Mouse (Mus musculus) MEL (cell line): ENCODE measurements around the gene Gm26602. TPM values are rescaled to one million over a fixed set of nuclear protein-coding genes. Genes with fewer than 3 reads are reported as not detected.

Experiments used
- DNase-seq: peaks from one replicate; pipeline ENCODE4 v3.0.0; 2011; ENCODE audit warnings: low read depth, low spot score
- H3K27ac ChIP-seq: 2 replicates; pipeline ENCODE4 v1.5.1; 2012; ENCODE audit warnings: low read depth, mild to moderate bottlenecking, control low read depth, low read length, moderate library complexity; ENCODE audit not compliant: control insufficient read depth
- H3K27me3 ChIP-seq, 2 experiments: fragments of 150-350 bp in 1 of 2; sonication (generic) in 1 of 2; 2 replicates each; pipeline ENCODE4 v1.6.1; 2012; ENCODE audit warnings: low read length in 2 of 2, mild to moderate bottlenecking in 2 of 2, improper control_type of control experiment in 1 of 2, moderate library complexity in 1 of 2; ENCODE audit not compliant: insufficient read depth in 2 of 2, control insufficient read depth in 1 of 2
- H3K36me3 ChIP-seq, 2 experiments: 2 replicates each; pipeline ENCODE4 v1.6.1; 2012 to 2014; ENCODE audit warnings: low read length in 2 of 2, improper control_type of control experiment in 1 of 2, inconsistent platforms in 1 of 2, mild to moderate bottlenecking in 1 of 2; ENCODE audit not compliant: insufficient read depth in 2 of 2, control insufficient read depth in 1 of 2
- H3K4me1 ChIP-seq, 2 experiments: fragments of 150-350 bp in 1 of 2; sonication (generic) in 1 of 2; 2 replicates each; pipeline ENCODE4 v1.6.1; 2012; ENCODE audit warnings: low read length in 2 of 2, improper control_type of control experiment in 1 of 2, mild to moderate bottlenecking in 1 of 2; ENCODE audit not compliant: insufficient read depth in 2 of 2, control insufficient read depth in 1 of 2
- H3K4me3 ChIP-seq, 2 experiments: fragments of 150-350 bp in 1 of 2; sonication (generic) in 1 of 2; 2 replicates each; pipeline ENCODE4 v1.5.1; 2012; ENCODE audit warnings: low read depth in 2 of 2, low read length in 2 of 2, mild to moderate bottlenecking in 2 of 2, moderate library complexity in 2 of 2, control low read depth in 1 of 2, improper control_type of control experiment in 1 of 2; ENCODE audit not compliant: control insufficient read depth in 1 of 2, insufficient read depth in 1 of 2
- H3K79me2 ChIP-seq: 2 replicates; pipeline ENCODE4 v1.6.1; 2012; ENCODE audit warnings: mild to moderate bottlenecking, low read length, moderate library complexity; ENCODE audit not compliant: control insufficient read depth, poor library complexity, insufficient read depth
- H3K9ac ChIP-seq: 2 replicates; pipeline ENCODE4 v1.6.1; 2012; ENCODE audit warnings: low read depth, mild to moderate bottlenecking, control low read depth, low read length, moderate library complexity; ENCODE audit not compliant: control insufficient read depth, poor library complexity, severe bottlenecking
- H3K9me3 ChIP-seq: fragments of 150-350 bp; sonication (generic); replicated peaks from 2 replicates; pipeline ENCODE4 v1.6.1; 2012; ENCODE audit warnings: mild to moderate bottlenecking, low read length, improper control_type of control experiment, moderate library complexity; ENCODE audit not compliant: insufficient read depth
- BHLHE40 ChIP-seq: IDR thresholded peaks from 2 replicates; pipeline ENCODE4 v1.6.1; 2012; ENCODE audit warnings: low read depth, mild to moderate bottlenecking, inconsistent platforms, low read length, improper control_type of control experiment, borderline replicate concordance
- CHD1 ChIP-seq: IDR thresholded peaks from 2 replicates; pipeline ENCODE4 v1.6.1; 2012; ENCODE audit warnings: low read depth, mild to moderate bottlenecking, inconsistent platforms, low read length, improper control_type of control experiment
- GABPA ChIP-seq: IDR thresholded peaks from 2 replicates; pipeline ENCODE4 v1.6.1; 2012; ENCODE audit warnings: low read depth, mild to moderate bottlenecking, inconsistent platforms, low read length, improper control_type of control experiment, moderate library complexity
- JUND ChIP-seq: IDR thresholded peaks from 2 replicates; pipeline ENCODE4 v1.6.1; 2011; ENCODE audit warnings: low read depth, mild to moderate bottlenecking, improper control_type of control experiment, low read length
- KAT2A ChIP-seq: conservative IDR thresholded peaks from 2 replicates; pipeline ENCODE4 v1.6.1; 2012; ENCODE audit warnings: low read depth, low read length, improper control_type of control experiment, inconsistent platforms
- MAFK ChIP-seq: IDR thresholded peaks from 2 replicates; pipeline ENCODE4 v1.6.1; 2011; ENCODE audit warnings: low read depth, mild to moderate bottlenecking, low read length, improper control_type of control experiment, borderline replicate concordance
- MAX ChIP-seq: IDR thresholded peaks from 2 replicates; pipeline ENCODE4 v1.6.1; 2011; ENCODE audit warnings: low read length, improper control_type of control experiment
- MAZ ChIP-seq: IDR thresholded peaks from 2 replicates; pipeline ENCODE4 v1.6.1; 2012; ENCODE audit warnings: low read depth, mild to moderate bottlenecking, inconsistent platforms, low read length, improper control_type of control experiment
- MXI1 ChIP-seq: IDR thresholded peaks from 2 replicates; pipeline ENCODE4 v1.6.1; 2011; ENCODE audit warnings: mild to moderate bottlenecking, low read depth, low read length, improper control_type of control experiment
- MYB ChIP-seq: IDR thresholded peaks from 2 replicates; pipeline ENCODE4 v1.6.1; 2011; ENCODE audit warnings: mild to moderate bottlenecking, low read depth, low read length, improper control_type of control experiment
- POLR2A ChIP-seq, 2 experiments: IDR thresholded peaks; 2 replicates each; pipeline ENCODE4 v1.6.1; 2011 to 2012; ENCODE audit warnings: low read length in 2 of 2, mild to moderate bottlenecking in 2 of 2, control low read depth in 1 of 2, improper control_type of control experiment in 1 of 2, low read depth in 1 of 2, moderate library complexity in 1 of 2; ENCODE audit not compliant: control insufficient read depth in 1 of 2, insufficient read depth in 1 of 2, poor library complexity in 1 of 2
- POLR2AphosphoS5 ChIP-seq: IDR thresholded peaks from 2 replicates; pipeline ENCODE4 v1.6.1; 2012; ENCODE audit warnings: low read depth, borderline replicate concordance, mild to moderate bottlenecking, inconsistent platforms, low read length, moderate library complexity, mixed read lengths
- SIN3A ChIP-seq: IDR thresholded peaks from 2 replicates; pipeline ENCODE4 v1.6.1; 2012; ENCODE audit warnings: low read length, improper control_type of control experiment, inconsistent platforms
- TAL1 ChIP-seq: IDR thresholded peaks from 2 replicates; pipeline ENCODE4 v1.6.1; 2012; ENCODE audit warnings: mild to moderate bottlenecking, inconsistent platforms, low read length, moderate library complexity, mixed read lengths
- TBP ChIP-seq: IDR thresholded peaks from 2 replicates; pipeline ENCODE4 v1.8.0; 2011; ENCODE audit warnings: low read depth, low read length, improper control_type of control experiment
- TCF12 ChIP-seq: IDR thresholded peaks from 2 replicates; pipeline ENCODE4 v1.6.1; 2014; ENCODE audit warnings: low read depth, mild to moderate bottlenecking, inconsistent platforms, low read length, improper control_type of control experiment, moderate library complexity
- USF1 ChIP-seq: IDR thresholded peaks from 2 replicates; pipeline ENCODE4 v1.6.1; 2014; ENCODE audit warnings: low read depth, mild to moderate bottlenecking, inconsistent platforms, low read length, improper control_type of control experiment, moderate library complexity
- USF2 ChIP-seq, 2 experiments: IDR thresholded peaks; 2 replicates each; pipeline ENCODE4 v1.6.1; 2011 to 2012; ENCODE audit warnings: improper control_type of control experiment in 2 of 2, low read length in 2 of 2, borderline replicate concordance in 1 of 2, inconsistent platforms in 1 of 2, low read depth in 1 of 2, mild to moderate bottlenecking in 1 of 2; ENCODE audit not compliant: insufficient read depth in 1 of 2
- ZKSCAN1 ChIP-seq: IDR thresholded peaks from 2 replicates; pipeline ENCODE4 v1.6.1; 2012; ENCODE audit warnings: low read depth, mild to moderate bottlenecking, inconsistent platforms, low read length, improper control_type of control experiment, moderate library complexity
- ZMIZ1 ChIP-seq: IDR thresholded peaks from 2 replicates; pipeline ENCODE4 v1.6.1; 2012; ENCODE audit warnings: low read depth, mild to moderate bottlenecking, inconsistent platforms, low read length, improper control_type of control experiment, moderate library complexity
- polyA plus RNA-seq, 2 experiments: library from polyadenylated mRNA; stranded (reverse) in 1 of 2; unstranded in 1 of 2; fragments of >175 nt in 1 of 2; fragments of >200 nt in 1 of 2; gene quantifications; 2 replicates each; pipeline versions ENCODE4 v1.2.1 to v1.2.4; 2012; ENCODE audit warnings: low replicate concordance in 2 of 2, low read depth in 1 of 2; ENCODE audit not compliant: insufficient read length in 2 of 2, insufficient read depth in 1 of 2, missing spikeins in 1 of 2
- total RNA-seq: library from RNA; depleted of rRNA; stranded (reverse); fragments of 300-350 nt; gene quantifications from 2 replicates; pipeline ENCODE4 v1.2.3, GENCODE M21; 2012

Gene Gm26602
- total and polyA plus RNA-seq, 3 experiments = 4.5 to 10.2 TPM; not detected in 1

DNA sequence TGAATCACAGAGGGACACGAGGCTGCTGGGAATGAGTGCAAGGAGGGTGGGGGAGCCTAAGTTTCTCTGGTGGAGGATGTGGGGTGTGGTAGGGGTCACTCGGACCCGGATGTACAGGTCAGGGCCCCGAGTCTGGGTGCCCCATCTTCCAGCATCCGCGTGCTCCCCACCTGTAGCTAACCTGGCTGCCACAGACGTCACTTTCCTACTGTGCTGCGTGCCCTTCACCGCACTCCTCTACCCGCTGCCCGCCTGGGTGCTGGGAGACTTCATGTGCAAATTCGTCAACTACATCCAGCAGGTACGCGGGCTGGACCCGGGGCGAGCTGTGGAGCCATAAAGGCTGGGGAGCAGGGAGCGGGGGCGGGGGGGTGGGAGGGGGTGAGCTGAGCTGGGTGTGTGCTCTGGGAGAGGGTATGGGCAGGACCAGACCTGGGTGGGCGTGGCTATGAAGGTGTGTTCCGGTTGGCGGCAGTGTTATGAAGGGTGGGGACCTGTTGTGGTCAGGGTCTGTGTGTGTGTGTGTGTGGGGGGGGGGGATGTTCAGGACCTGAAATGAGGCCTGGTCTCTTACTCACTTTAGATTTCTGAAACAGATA, 8.7 kb downstream of the Gm26602 start:
- H3K79me2 ChIP-seq = peaks cover 19% of the 10 kb centered on the region
- H3K9ac ChIP-seq = peak overlapping the region; percentile 80
- H3K4me3 ChIP-seq = peak overlapping the region; percentile 64 to 99
- peaks cover 0 to 4% of the 10 kb centered on the region in 2 experiments; a peak in 2 of 4 replicates for H3K36me3 ChIP-seq
- peaks cover 11 to 16% of the 10 kb centered on the region in 2 experiments for H3K4me1 ChIP-seq
- peak overlapping the region; percentile 40 for H3K27ac ChIP-seq
- TF ChIP-seq ZKSCAN1 = no peak
- no peak for TF ChIP-seq GABPA
- TF ChIP-seq TBP = no peak
- no peak for TF ChIP-seq POLR2AphosphoS5
- TF ChIP-seq CHD1 = no peak
- TF ChIP-seq MAFK = no peak
- TF ChIP-seq MAZ = no peak
- TF ChIP-seq TAL1 = no peak
- no peak for TF ChIP-seq MYB
- no peak for TF ChIP-seq KAT2A
- no peak for TF ChIP-seq POLR2A (IDR thresholded peaks at IDR 0.05; ENCODE audit: control insufficient read depth in 1 of 2, insufficient read depth in 1 of 2, low read depth in 1 of 2, low read length in 2 of 2, poor library complexity in 1 of 2)
- no peak for TF ChIP-seq USF1
- no peak for TF ChIP-seq USF2 (IDR thresholded peaks at IDR 0.05; ENCODE audit: borderline replicate concordance in 1 of 2, insufficient read depth in 1 of 2, low read depth in 1 of 2, low read length in 2 of 2)
- TF ChIP-seq MAX = no peak
- TF ChIP-seq MXI1 = no peak
- no peak for TF ChIP-seq TCF12
- no peak for TF ChIP-seq JUND
- TF ChIP-seq ZMIZ1 = no peak
- no peak for TF ChIP-seq BHLHE40
- peak; percentile 59 for DNase-seq
- no peaks in the 10 kb centered on the region for H3K9me3 ChIP-seq
- no peaks in the 10 kb centered on the region for H3K27me3 ChIP-seq

DNA sequence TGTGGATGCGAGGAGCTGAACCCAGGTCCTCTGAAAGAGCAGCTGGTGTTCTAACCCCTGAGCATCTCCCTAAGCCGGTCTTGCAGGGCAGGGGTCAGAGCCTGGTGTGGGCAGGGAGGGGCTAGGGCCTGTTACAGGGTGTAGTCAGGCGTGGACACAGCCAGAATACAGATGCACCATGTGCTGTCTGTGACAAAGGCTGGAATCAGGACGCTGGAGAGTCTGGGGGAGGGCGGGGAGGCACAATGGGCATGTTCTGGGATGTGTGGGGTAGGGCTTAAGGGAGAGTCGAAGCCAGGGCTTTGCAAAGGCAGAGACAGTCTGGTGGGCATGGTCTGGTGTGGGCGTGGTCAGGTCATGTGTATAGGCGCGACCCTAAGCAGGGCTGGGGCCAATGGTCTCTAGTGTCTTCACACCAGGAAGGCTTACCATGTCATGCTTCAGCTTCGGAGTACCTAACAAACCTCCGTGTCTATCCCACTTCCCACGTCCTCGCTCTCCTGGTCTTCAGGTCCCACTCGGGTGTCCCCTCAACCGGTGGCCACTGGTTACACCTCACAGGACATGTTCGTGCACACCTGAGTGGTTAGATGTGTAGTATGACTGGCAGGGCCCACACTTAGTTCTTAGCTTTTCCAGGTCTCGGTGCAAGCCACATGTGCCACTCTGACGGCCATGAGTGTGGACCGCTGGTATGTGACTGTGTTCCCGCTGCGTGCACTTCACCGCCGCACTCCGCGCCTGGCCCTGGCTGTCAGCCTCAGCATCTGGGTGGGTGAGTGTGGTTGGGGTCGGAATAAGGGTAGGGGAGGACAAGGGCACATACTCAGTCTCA, 9.6 kb downstream of the Gm26602 start:
- H3K36me3 ChIP-seq = no peaks in the 10 kb centered on the region; a peak in 2 of 4 replicates
- no peak overlapping the region for H3K27ac ChIP-seq
- H3K79me2 ChIP-seq = peaks cover 19% of the 10 kb centered on the region
- no peak overlapping the region for H3K9ac ChIP-seq
- no peaks in the 10 kb centered on the region for H3K27me3 ChIP-seq
- H3K4me3 ChIP-seq = no peak overlapping the region
- H3K4me1 ChIP-seq = peaks cover 8% of the 10 kb centered on the region in 2 experiments
- DNase-seq = no peak
- TF ChIP-seq SIN3A (0 out of 2 replicates have a peak, but pooled peaks have one; percentile 1), POLR2A (IDR thresholded peaks at IDR 0.05; ENCODE audit: control insufficient read depth in 1 of 2, insufficient read depth in 1 of 2, low read depth in 1 of 2, low read length in 2 of 2, poor library complexity in 1 of 2) (no peak)
- no peaks in the 10 kb centered on the region for H3K9me3 ChIP-seq
